Mouse (Mus musculus) hematopoietic stem cell, adult 5-6 weeks (primary cell): ENCODE data around the gene Rasgrp3. TPM values are rescaled to one million over a fixed set of nuclear protein-coding genes. Genes with fewer than 3 reads are reported as not detected.

Experiments used
- ATAC-seq, 2 experiments: fragments of 125-278 bp in 1 of 2; replicated peaks in 1 of 2; 2 replicates each; pipeline ENCODE4 v1.8.0; 2016 to 2017; ENCODE audit warnings: inconsistent platforms in 2 of 2, mild to moderate bottlenecking in 2 of 2, moderate number of reproducible peaks in 2 of 2, low read depth in 1 of 2, moderate TSS enrichment in 1 of 2; ENCODE audit not compliant: low FRiP score in 2 of 2, poor library complexity in 2 of 2, severe bottlenecking in 2 of 2, insufficient read depth in 1 of 2, low TSS enrichment in 1 of 2
- total RNA-seq: library from RNA; stranded (forward); fragments of 172-1452, 232-1000 nt; gene quantifications from 2 replicates; pipeline ENCODE4 v1.2.3, GENCODE M21; 2017

Rasgrp3 gene
- total RNA-seq, 1 experiment from 2014 or later: 1.3 TPM

DNA sequence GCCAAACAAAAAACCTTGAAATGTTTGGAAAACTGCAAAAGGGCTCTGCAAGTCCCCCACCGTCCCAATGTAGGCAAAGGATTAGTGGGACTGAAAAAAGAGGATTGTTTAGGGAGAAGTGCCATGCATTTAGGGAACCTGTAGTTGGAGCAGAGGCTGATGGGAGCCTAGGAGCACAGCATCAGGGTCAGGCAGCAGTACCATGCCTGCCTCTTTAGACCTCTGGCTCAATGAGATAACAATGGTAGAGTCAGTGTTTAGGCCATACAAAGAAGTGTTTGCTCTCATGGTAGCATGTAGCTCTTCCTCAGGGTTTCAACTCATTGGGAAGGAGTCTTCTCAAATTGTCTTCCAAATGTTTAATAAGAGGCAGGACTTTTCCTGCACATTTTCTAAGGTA lies 40.3 kb downstream of the Rasgrp3 start:
- ATAC-seq: no peak

DNA sequence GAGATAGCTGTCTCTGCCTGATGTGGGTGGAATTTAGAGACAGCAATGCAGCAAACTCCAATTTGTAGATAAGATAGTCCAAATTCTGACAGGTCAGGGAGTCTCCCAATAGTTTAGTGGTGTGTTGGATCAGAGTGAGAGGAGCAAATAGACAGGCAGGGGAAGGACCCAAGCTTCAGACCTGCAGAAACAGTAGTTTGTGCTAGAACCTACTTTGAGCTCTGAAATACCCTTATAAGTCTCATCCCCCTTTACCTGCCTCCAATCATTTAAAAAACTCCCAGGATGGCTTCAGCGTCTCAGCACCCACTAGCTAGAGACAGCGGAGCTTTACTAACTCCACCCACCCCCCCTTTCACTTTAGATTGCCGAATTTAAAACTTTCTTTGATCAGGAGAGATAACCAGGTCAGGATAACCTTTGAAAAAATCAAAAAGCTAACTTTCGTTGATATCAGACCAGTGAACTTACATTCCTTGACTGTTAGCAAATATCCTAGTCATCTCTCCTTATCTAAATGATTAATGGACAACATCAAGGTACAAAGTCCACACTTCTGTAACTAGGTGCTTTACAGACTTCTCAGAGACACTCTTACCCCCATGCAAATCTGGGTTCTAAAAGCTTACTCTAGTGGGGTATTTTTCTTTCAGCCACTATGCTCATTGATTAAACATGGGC lies 41.2 kb downstream of the Rasgrp3 start:
- no peak for ATAC-seq

GRCm38 (mm10) chr17:75477655-75478054 lies 42.0 kb downstream of the Rasgrp3 start:
- ATAC-seq: peak; percentile 56 to 73; a peak in 3 of 4 replicates

DNA sequence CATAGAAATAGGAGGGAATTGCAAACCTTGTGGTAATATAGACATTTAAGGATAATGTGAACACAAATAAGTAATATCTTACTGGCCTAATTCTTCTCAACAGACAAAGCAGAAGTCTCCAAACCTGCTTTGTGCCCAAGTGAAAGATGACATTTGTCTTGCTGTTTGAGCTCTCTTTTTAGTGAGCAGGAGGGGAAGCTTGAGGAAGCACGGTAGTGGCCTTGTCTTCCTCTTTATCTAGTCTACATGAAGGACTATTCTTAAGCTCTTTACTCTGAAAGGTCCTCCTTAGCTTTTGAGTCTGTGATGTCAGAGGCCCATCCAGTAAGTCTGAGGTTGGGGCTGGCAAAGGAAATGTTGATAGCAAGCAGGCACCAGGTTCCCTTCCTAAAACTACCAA lies 43.1 kb downstream of the Rasgrp3 start:
- 0 out of 4 replicates have a peak, but pooled peaks have one; percentile 24 to 38 for ATAC-seq

DNA sequence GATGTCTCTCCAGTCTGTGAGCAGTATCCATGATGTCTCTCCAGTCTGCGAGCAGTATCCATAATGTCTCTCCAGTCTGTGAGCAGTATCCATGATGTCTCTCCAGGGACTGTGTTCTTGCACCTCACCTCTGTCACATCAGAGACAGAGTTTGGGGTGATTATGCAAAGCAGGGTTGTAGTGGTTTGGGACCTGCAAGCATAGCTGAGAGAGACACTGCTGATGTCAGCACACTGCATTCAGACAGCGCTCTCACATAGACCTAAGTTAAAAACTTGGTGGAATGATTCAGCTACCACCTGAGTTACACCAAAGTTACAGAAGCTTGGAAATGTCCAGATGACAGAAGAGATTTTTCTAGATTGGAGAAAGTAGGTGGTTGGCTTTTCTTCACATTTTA lies 44.0 kb downstream of the Rasgrp3 start:
- ATAC-seq: no peak

- no peak for ATAC-seq
These were observed 44.7 kb downstream of the Rasgrp3 start for GRCm38 (mm10) chr17:75480379-75480778.

GRCm38 (mm10) chr17:75486205-75486604 lies 50.5 kb downstream of the Rasgrp3 start:
- no peak for ATAC-seq

DNA sequence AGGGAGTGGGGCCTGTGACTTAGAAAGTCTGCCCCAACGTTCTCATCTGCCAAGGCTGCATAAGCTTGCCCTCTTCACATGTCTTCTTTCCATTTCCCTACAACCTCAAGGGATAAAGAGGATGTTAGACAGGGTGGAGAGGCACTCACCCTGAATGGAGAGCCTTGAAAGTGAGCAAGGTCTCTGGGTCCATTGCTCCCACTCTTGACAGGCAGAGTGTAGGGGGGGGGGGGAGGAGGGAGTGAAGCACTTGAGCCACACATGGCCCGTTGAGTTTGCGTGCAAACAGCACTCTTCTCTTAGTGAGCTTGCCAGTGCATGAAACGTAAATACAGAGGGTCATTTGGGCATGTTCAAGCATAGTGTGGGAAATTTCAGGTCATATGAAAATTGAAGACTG lies 59.5 kb downstream of the Rasgrp3 start:
- ATAC-seq: no peak

DNA sequence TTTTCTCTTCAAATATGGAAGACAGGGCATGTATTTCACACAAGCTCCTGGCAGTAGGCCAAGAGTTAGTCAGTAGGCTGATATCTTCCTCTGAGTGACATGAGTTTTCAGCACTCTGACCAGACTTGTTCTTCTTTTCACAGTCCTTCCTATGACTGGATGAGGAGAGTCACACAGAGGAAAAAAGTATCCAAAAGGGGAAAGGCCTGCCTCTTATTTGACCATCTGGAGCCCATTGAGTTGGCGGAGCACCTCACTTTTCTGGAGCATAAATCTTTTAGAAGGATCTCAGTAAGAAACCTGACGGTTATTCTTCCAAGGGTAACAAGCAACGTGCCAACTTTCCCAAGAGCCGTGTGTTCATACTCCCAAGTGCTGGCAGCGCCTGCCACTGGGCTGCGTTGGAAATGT lies 62.5 kb downstream of the Rasgrp3 start:
- ATAC-seq: no peak

GRCm38 (mm10) chr17:75503031-75503430 lies 67.3 kb downstream of the Rasgrp3 start:
- no peak for ATAC-seq

- ATAC-seq: no peak
These were observed 69.4 kb downstream of the Rasgrp3 start for GRCm38 (mm10) chr17:75505053-75505452.

- no peak for ATAC-seq
These were observed 70.5 kb downstream of the Rasgrp3 start for GRCm38 (mm10) chr17:75506097-75506675.

GRCm38 (mm10) chr17:75506708-75507641 lies 71.3 kb downstream of the Rasgrp3 start:
- no peak for ATAC-seq

DNA sequence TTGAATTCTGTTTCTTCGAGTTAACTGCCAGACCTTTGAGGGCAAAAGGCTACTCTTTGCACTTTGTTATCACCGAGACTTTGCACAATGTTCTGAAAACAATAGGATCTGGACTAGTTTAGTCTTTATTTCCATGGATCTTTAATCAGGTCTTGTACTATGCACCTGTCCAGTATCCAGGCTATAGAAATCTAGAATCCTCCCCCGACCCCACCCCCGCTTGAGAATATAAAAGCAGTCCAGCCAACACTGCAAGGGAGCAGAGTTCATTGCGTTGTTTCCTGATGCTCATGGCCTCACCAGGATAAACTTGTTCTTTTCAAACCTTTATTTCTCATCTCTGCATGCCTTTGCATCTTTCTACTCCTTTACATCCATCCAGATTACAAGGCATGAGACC lies 73.6 kb downstream of the Rasgrp3 start:
- no peak for ATAC-seq

DNA sequence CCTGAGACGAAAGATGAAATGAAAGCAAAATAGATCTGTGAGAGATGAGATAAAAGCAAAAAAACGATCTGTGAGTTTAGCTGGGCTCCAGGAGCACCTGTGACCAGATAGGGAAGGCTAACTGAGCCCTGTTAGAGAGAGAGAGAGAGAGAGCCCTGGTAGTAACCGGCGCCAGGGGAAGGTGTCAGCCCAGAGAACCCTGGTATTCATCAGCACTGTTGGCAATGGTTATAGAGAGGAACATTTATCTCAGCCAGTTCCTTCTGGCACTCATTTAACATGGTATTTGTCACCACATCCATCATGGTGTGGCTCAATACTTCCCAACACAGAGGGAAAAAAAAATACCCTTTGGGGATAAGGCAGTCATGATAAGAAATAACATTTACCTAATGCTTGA lies 80.9 kb downstream of the Rasgrp3 start:
- no peak for ATAC-seq

DNA sequence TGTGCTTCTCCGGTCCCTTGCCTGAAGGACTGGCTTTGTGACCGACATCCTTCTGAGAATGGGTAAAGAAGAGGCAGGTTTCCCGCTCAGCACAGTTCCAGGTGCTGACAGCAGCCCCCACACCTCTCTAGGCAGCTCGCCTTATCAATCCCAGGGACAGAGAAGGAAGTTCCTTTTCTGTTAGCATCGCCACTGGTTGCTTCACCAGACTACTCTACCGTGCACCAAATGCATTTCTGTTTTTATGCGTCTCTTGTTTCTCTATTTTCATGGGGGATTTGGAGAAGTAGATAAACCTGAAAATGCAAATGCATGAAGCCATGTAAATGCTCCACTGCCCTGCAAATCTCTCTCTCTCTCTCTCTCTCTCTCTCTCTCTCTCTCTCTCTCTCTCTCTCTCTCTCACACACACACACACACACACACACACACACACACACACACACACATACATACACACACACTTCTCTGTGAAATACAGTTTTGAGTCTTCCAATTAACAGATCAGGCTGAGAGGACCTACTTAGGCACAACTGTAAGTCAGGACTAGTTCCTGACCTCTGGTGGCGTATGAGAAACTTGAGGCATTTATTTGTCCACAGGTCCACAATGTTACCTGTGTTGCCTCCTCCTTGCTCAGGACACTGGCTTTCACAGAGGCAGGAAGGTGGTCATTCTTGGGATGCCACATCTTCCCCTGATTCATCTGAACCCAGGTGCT lies 82.6 kb downstream of the Rasgrp3 start:
- ATAC-seq: peak; percentile 58 to 73

DNA sequence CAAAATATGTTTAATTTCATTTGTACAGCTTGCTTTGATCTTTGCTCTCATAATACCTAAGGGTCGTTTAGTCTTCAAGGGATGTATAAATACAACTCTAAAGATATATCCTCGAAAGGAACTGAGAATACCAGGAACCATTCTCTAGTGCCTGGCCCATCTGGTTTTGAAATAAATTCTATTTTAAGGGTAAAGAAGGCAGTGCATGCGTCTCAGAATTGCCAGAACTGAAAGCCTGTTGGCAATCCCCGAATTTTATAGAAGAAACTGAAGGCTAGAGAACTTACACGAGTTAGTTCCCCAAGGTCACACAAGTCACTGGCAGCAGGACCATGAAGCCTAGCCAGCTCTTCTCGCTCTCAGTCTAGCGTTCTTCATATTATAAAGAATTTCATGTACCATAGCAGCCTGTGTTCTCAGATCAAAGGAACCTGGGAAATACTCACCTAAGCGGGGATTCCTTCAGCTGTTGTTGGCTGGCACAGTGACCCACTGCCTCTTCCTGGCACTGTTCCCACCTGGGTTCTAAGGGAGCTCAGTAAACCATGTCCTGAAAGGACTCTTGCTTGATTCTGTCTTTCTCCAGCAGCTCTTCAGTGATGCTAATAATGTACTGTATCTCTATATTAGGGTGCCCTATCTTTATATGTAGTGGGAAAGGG lies 83.7 kb downstream of the Rasgrp3 start:
- ATAC-seq: no peak
